17 mouse cellular contexts compared by ENCODE assay signal in genomic region chr15:97905281-97905680, GRCm38 (mm10). TPM values are rescaled to one million over a fixed set of nuclear protein-coding genes. Genes with fewer than 3 reads are reported as not detected.
"Had no signal": no experiment of that assay in that cellular context is flagged by ENCODE, and none has a peak within 500 bp of the region (broad histone marks: within the 10 kb centered on the region; RNA-seq: fewer than 3 reads in every experiment).

No protein-coding gene starts in this region.

- ATAC-seq: midbrain, embryonic 13.5 days had no signal

- H3K4me2 ChIP-seq: hindbrain, embryonic 15.5 days; liver, embryonic 13.5 days; lung, embryonic 14.5 days; midbrain, embryonic 13.5 days; neural tube, embryonic 12.5 days; neural tube, embryonic 15.5 days; stomach, embryonic 15.5 days had no signal

- H3K27ac ChIP-seq: hindbrain, embryonic 15.5 days; intestine, embryonic 15.5 days; kidney, postnatal 0 days; left cerebral cortex, adult 2 months; liver, embryonic 13.5 days; macrophage; midbrain, embryonic 13.5 days; neural tube, embryonic 12.5 days; neural tube, embryonic 15.5 days; stomach, embryonic 15.5 days had no signal

- DNase-seq: layer of hippocampus, postnatal 36 days; liver, embryonic 13.5 days; lung, embryonic 14.5 days; right cerebral cortex, adult 18-20 months; right cerebral cortex, postnatal 14 days; right cerebral cortex, postnatal 4 days; spleen, adult 18-20 months; thymus, postnatal 25 days had no signal

- H3K4me3 ChIP-seq: hindbrain, embryonic 15.5 days; intestine, embryonic 15.5 days; left cerebral cortex, adult 2 months; liver, embryonic 13.5 days; midbrain, embryonic 13.5 days; neural tube, embryonic 12.5 days; neural tube, embryonic 15.5 days; stomach, embryonic 15.5 days had no signal

- H3K36me3 ChIP-seq: hindbrain, embryonic 15.5 days; intestine, embryonic 15.5 days; liver, embryonic 13.5 days; midbrain, embryonic 13.5 days; neural tube, embryonic 12.5 days; neural tube, embryonic 15.5 days; stomach, embryonic 15.5 days had no signal

- H3K27me3 ChIP-seq: stomach, embryonic 15.5 days had no signal

- H3K9ac ChIP-seq: hindbrain, embryonic 15.5 days; intestine, embryonic 15.5 days; liver, embryonic 13.5 days; lung, embryonic 14.5 days; midbrain, embryonic 13.5 days; neural tube, embryonic 12.5 days; neural tube, embryonic 15.5 days; stomach, embryonic 15.5 days had no signal

- H3K9me3 ChIP-seq: hindbrain, embryonic 15.5 days; intestine, embryonic 15.5 days; liver, embryonic 13.5 days; midbrain, embryonic 13.5 days; neural tube, embryonic 12.5 days; neural tube, embryonic 15.5 days; stomach, embryonic 15.5 days had no signal

RNA-seq across cellular contexts. Expression of gene Vdr, which starts 5.1 kb away (rescaled TPM):
- polyA plus RNA-seq: midbrain, embryonic 13.5 days had no signal
